Mouse (Mus musculus): ENCODE measurements around the gene Cd274. TPM values are rescaled to one million over a fixed set of nuclear protein-coding genes. Genes with fewer than 3 reads are reported as not detected.

The Cd274 gene
- not detected in 2 replicates for polyA plus RNA-seq (2012; ENCODE audit: insufficient read depth, insufficient read length, low replicate concordance, missing spikeins)

DNA sequence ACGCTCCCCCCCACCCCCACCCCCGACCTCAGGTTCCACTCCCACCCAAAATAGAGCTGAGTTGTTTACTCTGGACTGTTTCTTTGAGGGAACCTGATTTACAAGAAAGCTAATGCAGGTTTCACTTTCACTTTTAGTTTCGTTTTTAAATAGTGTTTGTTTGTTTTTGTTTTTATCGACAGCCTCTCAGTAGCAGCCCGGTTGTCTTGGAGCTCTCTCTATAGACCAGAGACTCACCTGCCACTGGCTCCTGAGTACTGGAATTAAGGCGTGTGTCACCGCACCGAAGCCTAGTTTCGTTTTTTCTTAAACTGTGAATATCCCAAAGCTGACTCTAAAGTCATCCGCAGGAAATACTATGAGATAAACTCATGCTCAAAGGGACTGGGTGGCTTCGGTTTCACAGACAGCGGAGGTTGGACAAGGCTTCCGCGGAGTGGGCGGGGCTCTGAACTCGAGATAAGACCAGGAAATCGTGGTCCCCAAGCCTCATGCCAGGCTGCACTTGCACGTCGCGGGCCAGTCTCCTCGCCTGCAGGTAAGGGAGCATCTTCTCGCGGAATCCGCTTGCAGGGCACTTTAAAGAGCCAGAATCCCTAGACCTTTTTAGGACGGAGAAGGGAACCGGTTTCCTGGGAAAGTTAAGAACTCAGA is at the start of gene Cd274, which contains the start of gene Plgrkt:
Cd274 (plus strand) TSS at position 487 of the 654 bp plus-strand sequence.
Plgrkt (minus strand) TSS at position 422 of the 654 bp plus-strand sequence.
- no peak within 1 kb of the TSS for H3K27ac ChIP-seq (ENCODE audit: insufficient read depth, low read depth, low read length)
- TF ChIP-seq CTCF (IDR thresholded peaks at IDR 0.05; ENCODE audit: insufficient read depth, low read depth, low read length) = no peak
- no peak for TF ChIP-seq POLR2A (IDR thresholded peaks at IDR 0.05; ENCODE audit: insufficient read depth, low read depth, low read length)
- 2% methylated on average over 26 of the region's 26 CpGs for WGBS
- peaks cover 2% of the 10 kb centered on the region; the same call in 1 of the 2 replicates for H3K4me1 ChIP-seq (ENCODE audit: control insufficient read depth, insufficient read depth, low read length)
- peak within 1 kb of the TSS; percentile 45 for H3K4me3 ChIP-seq (ENCODE audit: insufficient read depth, low read depth, low read length)

DNA sequence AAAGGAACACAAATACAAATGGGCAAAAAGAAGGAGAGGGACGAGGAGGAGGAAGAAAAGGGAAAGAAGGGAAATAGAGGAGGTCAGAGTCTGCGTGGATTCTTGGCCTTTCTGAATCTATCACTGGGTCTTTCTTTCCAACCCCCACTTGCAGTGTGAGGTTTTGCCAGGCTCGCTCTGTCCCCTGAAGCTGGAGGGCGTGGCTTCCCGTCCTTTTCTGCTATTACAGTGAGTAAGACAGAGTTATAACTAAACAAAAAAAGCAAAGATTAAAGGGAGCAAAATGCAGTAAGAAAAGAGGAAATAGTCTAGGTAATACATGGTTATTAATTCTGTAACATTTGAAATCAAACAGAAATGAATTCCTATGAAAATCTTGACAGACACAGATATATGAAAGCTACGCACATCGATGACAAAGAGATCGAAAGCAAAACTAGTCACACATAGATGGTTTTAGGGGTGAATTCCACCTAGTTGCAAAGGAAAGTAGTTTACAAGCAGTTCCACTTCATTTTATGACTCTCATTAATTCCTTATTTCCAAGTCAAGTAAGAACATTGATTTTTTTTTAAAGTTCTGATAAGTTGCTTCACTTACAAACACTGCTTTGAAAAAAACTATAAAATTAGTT is 43.7 kb upstream of the Cd274 start:
- H3K4me1 ChIP-seq (ENCODE audit: control insufficient read depth, insufficient read depth, low read length) = peaks cover 3% of the 10 kb centered on the region; the same call in 1 of the 2 replicates
- 82% methylated on average over 8 of the region's 8 CpGs for WGBS
- no peak overlapping the region for H3K4me3 ChIP-seq (ENCODE audit: insufficient read depth, low read depth, low read length)
- no peak overlapping the region for H3K27ac ChIP-seq (ENCODE audit: insufficient read depth, low read depth, low read length)
- TF ChIP-seq CTCF (IDR thresholded peaks at IDR 0.05; ENCODE audit: insufficient read depth, low read depth, low read length) (no peak), POLR2A (IDR thresholded peaks at IDR 0.05; ENCODE audit: insufficient read depth, low read depth, low read length) (no peak)

DNA sequence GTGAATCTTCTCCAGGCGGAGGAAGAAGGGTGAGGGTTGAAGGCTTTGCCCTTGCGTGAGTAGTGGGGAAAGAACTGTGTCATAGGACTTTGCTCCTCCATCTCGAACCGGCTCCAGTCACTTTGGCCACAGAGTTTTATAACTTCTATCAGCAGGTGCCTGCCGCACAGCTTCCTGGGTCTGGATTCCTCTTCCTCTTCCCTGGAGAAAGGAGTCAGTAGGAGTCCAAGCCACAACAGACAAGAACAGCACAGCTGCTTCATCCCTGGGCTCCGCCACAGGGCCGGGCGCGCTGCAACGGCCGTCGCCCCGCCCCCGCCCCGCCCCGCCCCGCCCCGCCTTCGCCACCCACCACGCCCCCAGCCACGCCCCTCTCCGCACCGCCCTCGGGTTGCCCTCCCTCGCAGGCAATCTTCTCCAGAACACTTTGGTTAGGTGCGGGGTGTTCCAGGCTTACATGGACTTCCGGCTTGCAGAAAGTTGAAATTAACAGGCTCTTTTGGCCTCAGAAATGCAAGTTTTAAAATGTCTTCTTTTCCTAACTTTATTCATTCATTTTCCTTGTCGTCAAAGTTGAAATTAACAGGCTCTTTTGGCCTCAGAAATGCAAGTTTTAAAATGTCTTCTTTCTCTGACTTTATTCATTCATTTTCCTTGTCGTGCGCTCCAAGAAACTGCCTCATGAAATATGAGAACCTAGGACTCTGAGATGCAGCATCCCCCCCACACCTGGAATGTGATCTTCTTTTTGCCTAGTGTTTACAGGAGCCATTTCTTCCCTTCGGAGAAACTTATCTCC is 42.0 kb upstream of the Cd274 start, which contains the start of gene Insl6:
Insl6 (minus strand) TSS at position 304 of the 799 bp plus-strand sequence.
- peak within 1 kb of the TSS; percentile 30 for H3K4me3 ChIP-seq (ENCODE audit: insufficient read depth, low read depth, low read length)
- H3K27ac ChIP-seq (ENCODE audit: insufficient read depth, low read depth, low read length) = no peak within 1 kb of the TSS
- WGBS = 7% methylated on average over 28 of the region's 31 CpGs
- no peak for TF ChIP-seq CTCF (IDR thresholded peaks at IDR 0.05; ENCODE audit: insufficient read depth, low read depth, low read length)
- TF ChIP-seq POLR2A (IDR thresholded peaks at IDR 0.05; ENCODE audit: insufficient read depth, low read depth, low read length) = no peak
- H3K4me1 ChIP-seq (ENCODE audit: control insufficient read depth, insufficient read depth, low read length) = peaks cover 3% of the 10 kb centered on the region; the same call in 1 of the 2 replicates

DNA sequence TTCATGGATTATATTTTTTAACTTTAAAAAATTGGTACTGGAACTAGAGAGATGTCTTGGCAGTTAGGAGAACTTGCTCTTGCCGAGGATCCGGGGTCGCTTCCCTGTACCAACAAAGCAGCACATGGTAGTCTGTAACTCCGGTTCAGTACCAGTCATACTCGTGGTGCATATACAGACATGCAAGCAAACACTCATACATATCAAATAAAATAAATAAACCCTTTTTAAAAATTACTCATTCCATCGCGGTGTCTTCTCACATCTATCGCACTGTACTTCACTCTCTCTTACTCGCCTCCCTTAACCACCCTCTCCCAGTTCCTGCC is 41.4 kb upstream of the Cd274 start:
- H3K4me1 ChIP-seq (ENCODE audit: control insufficient read depth, insufficient read depth, low read length) = peaks cover 3% of the 10 kb centered on the region; the same call in 1 of the 2 replicates
- WGBS = 75% methylated on average over 9 of the region's 9 CpGs
- H3K27ac ChIP-seq (ENCODE audit: insufficient read depth, low read depth, low read length) = no peak overlapping the region
- no peak for TF ChIP-seq CTCF (IDR thresholded peaks at IDR 0.05; ENCODE audit: insufficient read depth, low read depth, low read length)
- H3K4me3 ChIP-seq (ENCODE audit: insufficient read depth, low read depth, low read length) = no peak overlapping the region

DNA sequence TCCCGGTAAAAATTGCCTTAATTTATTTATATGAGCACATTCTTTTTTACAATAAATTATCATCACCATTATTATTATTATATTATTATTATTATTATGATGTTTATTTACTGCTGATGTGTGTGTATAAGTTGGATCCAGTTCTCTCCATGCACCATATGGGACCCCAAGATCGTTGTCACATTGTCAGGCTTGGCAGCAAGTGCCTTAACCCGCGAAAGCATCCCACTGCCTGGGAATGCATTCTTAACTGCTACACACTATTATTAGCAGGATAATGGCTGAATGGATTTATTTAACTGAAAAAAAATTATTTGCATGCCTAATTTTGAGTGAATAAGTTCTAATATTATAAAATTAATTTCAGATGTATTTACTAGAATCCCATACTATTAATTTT is 40.9 kb upstream of the Cd274 start:
- no peak overlapping the region for H3K27ac ChIP-seq (ENCODE audit: insufficient read depth, low read depth, low read length)
- 59% methylated on average over 4 of the region's 4 CpGs for WGBS
- TF ChIP-seq POLR2A (IDR thresholded peaks at IDR 0.05; ENCODE audit: insufficient read depth, low read depth, low read length) (no peak), CTCF (IDR thresholded peaks at IDR 0.05; ENCODE audit: insufficient read depth, low read depth, low read length) (no peak)
- peaks cover 3% of the 10 kb centered on the region; the same call in 1 of the 2 replicates for H3K4me1 ChIP-seq (ENCODE audit: control insufficient read depth, insufficient read depth, low read length)
- H3K4me3 ChIP-seq (ENCODE audit: insufficient read depth, low read depth, low read length) = no peak overlapping the region

DNA sequence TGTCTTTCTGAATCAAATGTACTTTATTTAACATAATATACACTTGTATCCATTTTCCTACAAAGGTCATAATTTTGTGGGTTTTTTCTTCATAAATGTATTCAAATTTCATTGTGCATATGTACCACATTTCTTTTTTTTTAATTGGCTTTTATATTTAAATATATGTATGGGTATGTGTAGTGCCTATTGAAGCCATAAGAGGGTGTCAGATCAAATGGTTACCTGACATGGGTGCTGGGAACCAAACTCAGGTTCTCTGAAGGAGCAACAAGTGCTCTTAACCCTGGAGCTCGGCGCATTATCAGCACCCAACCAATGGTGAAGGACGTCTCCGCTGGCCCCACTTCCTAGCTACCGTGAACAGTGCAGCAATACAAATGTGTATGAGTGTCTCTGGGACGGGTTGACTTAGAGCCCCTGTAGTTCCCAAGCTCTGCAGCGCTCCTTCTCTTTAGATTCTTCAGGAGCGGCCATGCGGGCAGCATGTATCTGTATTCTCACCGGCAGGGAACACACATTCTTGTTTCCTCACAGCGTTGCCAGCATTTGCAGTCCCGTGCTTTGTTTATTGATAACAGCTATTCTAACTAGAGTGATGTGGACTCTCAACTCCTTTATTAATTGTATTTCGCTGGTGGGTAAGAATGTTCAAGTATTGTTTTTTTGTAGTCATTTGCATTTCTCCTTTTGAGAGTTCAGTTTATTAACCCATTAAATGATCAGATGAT is 40.3 kb upstream of the Cd274 start:
- 63% methylated on average over 13 of the region's 13 CpGs for WGBS
- peaks cover 3% of the 10 kb centered on the region; the same call in 1 of the 2 replicates for H3K4me1 ChIP-seq (ENCODE audit: control insufficient read depth, insufficient read depth, low read length)
- TF ChIP-seq CTCF (IDR thresholded peaks at IDR 0.05; ENCODE audit: insufficient read depth, low read depth, low read length) (no peak), POLR2A (IDR thresholded peaks at IDR 0.05; ENCODE audit: insufficient read depth, low read depth, low read length) (no peak)
- no peak overlapping the region for H3K4me3 ChIP-seq (ENCODE audit: insufficient read depth, low read depth, low read length)
- H3K27ac ChIP-seq (ENCODE audit: insufficient read depth, low read depth, low read length) = no peak overlapping the region

DNA sequence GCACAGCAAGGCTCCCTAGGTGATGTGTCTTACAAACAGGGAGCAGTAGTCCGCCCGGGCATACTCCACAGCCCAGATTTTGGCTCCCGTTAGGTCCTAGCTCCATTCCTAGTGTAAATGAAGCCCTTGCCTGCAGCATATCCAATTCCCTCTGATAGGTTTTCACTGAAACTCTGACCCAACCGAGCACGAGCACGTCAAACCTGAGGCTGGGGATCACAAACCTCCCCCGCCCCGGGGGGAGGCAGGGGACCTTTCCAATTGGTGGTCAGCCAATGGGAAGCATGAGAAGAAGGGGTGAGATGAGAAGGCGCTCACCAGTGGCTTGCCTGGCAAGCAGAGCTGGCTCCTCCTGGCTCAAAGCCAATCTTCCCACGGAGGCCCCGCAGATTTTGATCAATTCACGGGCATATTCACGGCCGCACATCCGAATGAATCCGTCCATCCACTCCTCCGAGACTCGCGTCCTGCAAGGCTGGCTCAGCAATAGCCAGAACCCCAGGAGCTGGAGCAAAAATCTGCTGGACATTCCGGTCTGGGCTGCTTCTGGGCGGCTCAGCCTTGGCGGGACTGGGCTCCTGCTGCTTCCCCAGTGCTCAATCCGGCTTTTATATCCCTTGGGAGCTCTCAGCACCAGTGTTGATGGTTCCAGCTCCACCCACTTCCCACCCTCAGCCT is 33.0 kb upstream of the Cd274 start, which contains the start of gene Rln1:
Rln1 (minus strand) TSS at position 603 of the 678 bp plus-strand sequence.
- peaks cover 8% of the 10 kb centered on the region for H3K4me1 ChIP-seq (ENCODE audit: control insufficient read depth, insufficient read depth, low read length)
- TF ChIP-seq CTCF (IDR thresholded peaks at IDR 0.05; ENCODE audit: insufficient read depth, low read depth, low read length) (no peak), POLR2A (IDR thresholded peaks at IDR 0.05; ENCODE audit: insufficient read depth, low read depth, low read length) (no peak)
- H3K4me3 ChIP-seq (ENCODE audit: insufficient read depth, low read depth, low read length) = peak within 1 kb of the TSS; percentile 53
- WGBS = 3% methylated on average over 23 of the region's 23 CpGs
- no peak within 1 kb of the TSS for H3K27ac ChIP-seq (ENCODE audit: insufficient read depth, low read depth, low read length)

DNA sequence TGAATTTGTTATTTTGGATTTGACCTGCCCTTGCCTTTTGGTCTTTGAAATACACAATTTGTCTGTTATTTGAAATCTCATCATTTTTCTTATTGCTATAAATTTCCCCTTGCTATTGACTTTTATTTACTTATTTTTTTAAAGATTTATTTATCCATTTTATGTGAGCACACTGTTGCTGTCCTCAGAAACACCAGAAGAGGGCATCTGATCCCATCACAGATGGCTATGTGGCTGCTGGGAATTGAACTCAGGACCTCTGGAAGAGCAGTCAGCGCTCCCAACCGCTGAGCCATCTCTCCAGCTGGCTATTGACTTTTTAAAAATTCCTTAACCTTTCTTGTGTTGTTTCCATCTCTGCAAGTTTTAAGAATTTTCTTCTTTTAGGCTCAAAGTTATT is 30.6 kb upstream of the Cd274 start:
- Histone ChIP-seq H3K27ac (ENCODE audit: insufficient read depth, low read depth, low read length) (no peak overlapping the region), H3K4me3 (ENCODE audit: insufficient read depth, low read depth, low read length) (no peak overlapping the region), H3K4me1 (ENCODE audit: control insufficient read depth, insufficient read depth, low read length) (peaks cover 8% of the 10 kb centered on the region)
- TF ChIP-seq POLR2A (IDR thresholded peaks at IDR 0.05; ENCODE audit: insufficient read depth, low read depth, low read length) = no peak
- WGBS = 93% methylated on average over 2 of the region's 2 CpGs
